Mouse (Mus musculus) neural tube, embryonic 13.5 days (tissue): ENCODE results near the gene Klhl41. TPM values are rescaled to one million over a fixed set of nuclear protein-coding genes. Genes with fewer than 3 reads are reported as not detected.

Source experiments
- ATAC-seq: fragments of 200-750 bp; cut with Nextera tagmentation; 2 replicates; pipeline ENCODE4 v1.8.0; 2017; ENCODE audit warnings: low read depth, mild to moderate bottlenecking, moderate TSS enrichment, moderate library complexity
- H3K27ac ChIP-seq: fragments of 300-500 bp; sonication (generic); replicated peaks from 2 replicates; pipeline ENCODE4 v1.5.1; 2015; ENCODE audit warnings: moderate library complexity, mild to moderate bottlenecking, inconsistent platforms
- H3K27me3 ChIP-seq: fragments of 300-500 bp; sonication (generic); 2 replicates; pipeline ENCODE4 v1.6.1; 2015; ENCODE audit warnings: mild to moderate bottlenecking, inconsistent platforms
- H3K36me3 ChIP-seq: fragments of 300-500 bp; sonication (generic); 2 replicates; pipeline ENCODE4 v1.6.1; 2015; ENCODE audit warnings: mild to moderate bottlenecking, inconsistent platforms
- H3K4me1 ChIP-seq: fragments of 300-500 bp; sonication (generic); replicated peaks from 2 replicates; pipeline ENCODE4 v1.6.1; 2015; ENCODE audit warnings: inconsistent platforms
- H3K4me2 ChIP-seq: fragments of 300-500 bp; sonication (generic); 2 replicates; pipeline ENCODE4 v1.6.1; 2015; ENCODE audit warnings: inconsistent platforms, mild to moderate bottlenecking, moderate library complexity
- H3K4me3 ChIP-seq: fragments of 300-500 bp; sonication (generic); 2 replicates; pipeline ENCODE4 v1.5.1; 2015; ENCODE audit warnings: mild to moderate bottlenecking, inconsistent platforms
- H3K9ac ChIP-seq: fragments of 300-500 bp; sonication (generic); 2 replicates; pipeline ENCODE4 v1.6.1; 2015; ENCODE audit warnings: moderate library complexity, mild to moderate bottlenecking, inconsistent platforms
- H3K9me3 ChIP-seq: fragments of 300-500 bp; sonication (generic); 2 replicates; pipeline ENCODE4 v1.6.1; 2016; ENCODE audit warnings: inconsistent platforms
- WGBS: fragments of 180-500 bp; shearing (Covaris S2); methylation state at CpG from one replicate; pipeline ENCODE4 v1.1.7; 2015; 5-methylcytosine and 5-hydroxymethylcytosine counted together
- polyA plus RNA-seq: library from polyadenylated mRNA; unstranded; fragments of >200 nt; fragmentation: Nextera tagmentation; extraction: Ambion mirVana; gene quantifications from 2 replicates; pipeline ENCODE4 v1.2.1, GENCODE M21; 2015

Klhl41 gene
- polyA plus RNA-seq, 1 experiment from 2014 or later: 0.99 TPM

GRCm38 (mm10) chr2:69690214-69690613 lies 20.3 kb downstream of the Klhl41 start:
- no peak overlapping the region for H3K4me3 ChIP-seq
- no peak overlapping the region for H3K9ac ChIP-seq
- H3K27ac ChIP-seq: no peak overlapping the region
- H3K4me2 ChIP-seq: no peak overlapping the region
- no peaks in the 10 kb centered on the region for H3K4me1 ChIP-seq
- no peaks in the 10 kb centered on the region for H3K27me3 ChIP-seq
- H3K36me3 ChIP-seq: peaks cover 80% of the 10 kb centered on the region
- 0 out of 2 replicates have a peak, but pooled peaks cover 3% of the 10 kb centered on the region for H3K9me3 ChIP-seq
- ATAC-seq: no peak
- 98% methylated on average over 3 of the region's 3 CpGs for WGBS

- H3K9me3 ChIP-seq: 0 out of 2 replicates have a peak, but pooled peaks cover 3% of the 10 kb centered on the region
- no peaks in the 10 kb centered on the region for H3K27me3 ChIP-seq
- no peak overlapping the region for H3K4me2 ChIP-seq
- 95% methylated on average over 6 of the region's 6 CpGs for WGBS
- peaks cover 77% of the 10 kb centered on the region for H3K36me3 ChIP-seq
- H3K9ac ChIP-seq: no peak overlapping the region
- no peak for ATAC-seq
- H3K4me3 ChIP-seq: no peak overlapping the region
- no peaks in the 10 kb centered on the region for H3K4me1 ChIP-seq
- no peak overlapping the region for H3K27ac ChIP-seq
Observed at GRCm38 (mm10) chr2:69690843-69691242, 20.9 kb downstream of the Klhl41 start.

GRCm38 (mm10) chr2:69693501-69693900 lies 23.6 kb downstream of the Klhl41 start:
- H3K36me3 ChIP-seq: peaks cover 79% of the 10 kb centered on the region
- no peaks in the 10 kb centered on the region for H3K4me1 ChIP-seq
- H3K9me3 ChIP-seq: peaks cover 4% of the 10 kb centered on the region; the same call in 1 of the 2 replicates
- WGBS: 93% methylated on average over 11 of the region's 11 CpGs
- no peak overlapping the region for H3K4me3 ChIP-seq
- H3K9ac ChIP-seq: no peak overlapping the region
- no peak overlapping the region for H3K27ac ChIP-seq
- ATAC-seq: no peak
- no peaks in the 10 kb centered on the region for H3K27me3 ChIP-seq
- H3K4me2 ChIP-seq: no peak overlapping the region

DNA sequence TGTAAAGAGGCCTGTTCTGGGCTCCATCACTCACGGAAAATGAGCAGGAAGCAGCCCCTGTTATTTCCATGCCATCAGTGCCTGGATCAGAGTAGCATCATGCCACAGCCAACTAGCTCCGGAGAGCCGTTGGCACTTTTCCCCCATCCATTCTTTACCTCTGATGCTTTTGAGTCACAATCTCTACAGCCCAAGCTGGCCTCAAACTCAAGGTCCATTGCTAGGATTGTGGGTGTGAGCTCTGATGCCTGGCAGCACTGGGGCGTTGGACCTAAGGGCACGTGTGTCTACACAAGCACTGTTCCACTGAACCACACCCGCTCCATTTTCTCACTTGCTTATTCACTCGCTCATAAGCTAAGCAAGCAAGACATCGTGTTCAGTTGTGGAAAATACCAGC lies 30.5 kb downstream of the Klhl41 start:
- no peak overlapping the region for H3K9ac ChIP-seq
- no peaks in the 10 kb centered on the region for H3K4me1 ChIP-seq
- H3K4me3 ChIP-seq: no peak overlapping the region
- peaks cover 81% of the 10 kb centered on the region for H3K36me3 ChIP-seq
- no peak for ATAC-seq
- peaks cover 5% of the 10 kb centered on the region; the same call in 1 of the 2 replicates for H3K9me3 ChIP-seq
- no peak overlapping the region for H3K27ac ChIP-seq
- no peaks in the 10 kb centered on the region for H3K27me3 ChIP-seq
- no peak overlapping the region for H3K4me2 ChIP-seq
- WGBS: 96% methylated on average over 8 of the region's 8 CpGs

- peaks cover 16% of the 10 kb centered on the region for H3K36me3 ChIP-seq
- 88% methylated on average over 14 of the region's 14 CpGs for whole genome bisulfite sequencing
Observed at GRCm38 (mm10) chr2:69712171-69712570, 42.3 kb downstream of the Klhl41 start.

GRCm38 (mm10) chr2:69712981-69713625 lies 43.2 kb downstream of the Klhl41 start, which contains the start of gene Fastkd1:
TSS of gene Fastkd1 (minus strand) at chr2:69713516.
- 1% methylated on average over 39 of the region's 39 CpGs for WGBS
- ATAC-seq: peak; percentile 100

More at GRCm38 (mm10) chr2:69712171-69712570, 42.3 kb downstream of the Klhl41 start:
- H3K4me2 ChIP-seq: peak overlapping the region; percentile 84
- no peak for ATAC-seq
- H3K9ac ChIP-seq: no peak overlapping the region
- no peak overlapping the region for H3K4me3 ChIP-seq
- no peaks in the 10 kb centered on the region for H3K9me3 ChIP-seq
- H3K4me1 ChIP-seq: peaks cover 10% of the 10 kb centered on the region
- no peak overlapping the region for H3K27ac ChIP-seq
- peaks cover 6% of the 10 kb centered on the region for H3K27me3 ChIP-seq

GRCm38 (mm10) chr2:69713626-69714014 lies 43.7 kb downstream of the Klhl41 start:
- Histone ChIP-seq H3K4me1 (peaks cover 10% of the 10 kb centered on the region), H3K36me3 (peaks cover 12% of the 10 kb centered on the region; the same call in 1 of the 2 replicates), H3K27me3 (peaks cover 6% of the 10 kb centered on the region), H3K9me3 (no peaks in the 10 kb centered on the region), H3K27ac (no peak overlapping the region), H3K9ac (no peak overlapping the region), H3K4me2 (peak overlapping the region; percentile 84), H3K4me3 (peak overlapping the region; percentile 66)
- 38% methylated on average over 4 of the region's 4 CpGs for WGBS
- peak; percentile 73 for ATAC-seq

More at GRCm38 (mm10) chr2:69712981-69713625, 43.2 kb downstream of the Klhl41 start, which contains the start of gene Fastkd1:
- peak within 1 kb of the TSS; percentile 84 for H3K9ac ChIP-seq
- H3K4me1 ChIP-seq: peaks cover 10% of the 10 kb centered on the region
- H3K4me3 ChIP-seq: peak within 1 kb of the TSS; percentile 66
- H3K36me3 ChIP-seq: peaks cover 12% of the 10 kb centered on the region
- H3K4me2 ChIP-seq: peak within 1 kb of the TSS; percentile 84
- H3K27ac ChIP-seq: peak within 1 kb of the TSS; percentile 30; the same call in 1 of the 2 replicates
- no peaks in the 10 kb centered on the region for H3K9me3 ChIP-seq
- H3K27me3 ChIP-seq: peaks cover 6% of the 10 kb centered on the region

DNA sequence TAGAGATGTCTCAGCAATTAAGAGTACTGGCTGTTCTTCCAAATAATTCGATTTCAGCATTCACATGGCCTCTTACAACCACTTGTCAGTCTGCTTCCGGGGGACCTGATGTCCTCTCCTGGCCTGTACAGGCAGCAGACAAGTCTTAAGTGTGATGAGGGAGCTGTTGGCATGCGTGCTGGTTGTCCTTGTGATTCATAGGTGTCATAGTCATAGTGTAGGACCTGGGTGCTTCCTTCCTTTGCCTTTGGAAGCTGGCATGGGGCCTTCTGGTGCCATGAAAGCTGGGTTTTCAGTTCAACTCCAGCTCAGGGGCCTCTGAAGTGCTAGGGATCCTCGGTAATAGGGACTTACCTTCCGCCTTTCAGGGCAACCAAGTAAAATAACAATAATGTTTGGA lies 44.2 kb downstream of the Klhl41 start:
- Histone ChIP-seq H3K27me3 (peaks cover 6% of the 10 kb centered on the region), H3K4me3 (no peak overlapping the region), H3K9me3 (no peaks in the 10 kb centered on the region), H3K4me1 (peaks cover 10% of the 10 kb centered on the region), H3K4me2 (no peak overlapping the region), H3K36me3 (peaks cover 10% of the 10 kb centered on the region; the same call in 1 of the 2 replicates), H3K9ac (no peak overlapping the region), H3K27ac (no peak overlapping the region)
- 83% methylated on average over 5 of the region's 5 CpGs for WGBS
- ATAC-seq: no peak

DNA sequence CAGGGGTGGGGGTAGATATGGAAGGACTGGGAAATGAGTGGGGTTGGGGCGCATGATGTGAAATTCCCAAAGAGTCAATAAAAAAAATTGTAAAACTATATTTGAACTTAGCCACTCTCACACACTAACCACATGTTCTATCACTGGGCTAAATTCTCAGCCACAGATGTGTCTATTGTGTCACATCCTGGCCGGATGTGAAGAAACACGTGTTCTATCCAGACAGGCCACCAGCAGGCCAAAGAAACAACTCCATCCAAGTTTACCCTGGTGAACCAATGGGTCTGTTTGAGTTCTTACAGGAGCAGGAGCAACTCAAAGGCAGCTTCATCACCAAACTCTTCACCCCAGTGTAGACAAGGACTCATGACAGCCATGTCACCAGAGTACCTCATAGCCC lies 46.6 kb downstream of the Klhl41 start:
- H3K36me3 ChIP-seq: no peaks in the 10 kb centered on the region
- H3K9me3 ChIP-seq: no peaks in the 10 kb centered on the region
- no peak overlapping the region for H3K27ac ChIP-seq
- WGBS: 81% methylated on average over 3 of the region's 3 CpGs
- peaks cover 10% of the 10 kb centered on the region for H3K4me1 ChIP-seq
- no peak overlapping the region for H3K9ac ChIP-seq
- H3K4me3 ChIP-seq: no peak overlapping the region
- H3K27me3 ChIP-seq: peaks cover 24% of the 10 kb centered on the region
- ATAC-seq: no peak
- no peak overlapping the region for H3K4me2 ChIP-seq

GRCm38 (mm10) chr2:69719121-69719520 lies 49.2 kb downstream of the Klhl41 start:
- H3K27me3 ChIP-seq: peaks cover 24% of the 10 kb centered on the region
- H3K4me3 ChIP-seq: no peak overlapping the region
- no peak overlapping the region for H3K27ac ChIP-seq
- H3K9me3 ChIP-seq: no peaks in the 10 kb centered on the region
- H3K36me3 ChIP-seq: no peaks in the 10 kb centered on the region
- peaks cover 12% of the 10 kb centered on the region for H3K4me1 ChIP-seq
- no peak for ATAC-seq
- no peak overlapping the region for H3K4me2 ChIP-seq
- WGBS: 83% methylated on average over 1 of the region's 1 CpGs
- H3K9ac ChIP-seq: no peak overlapping the region

- ATAC-seq: peak; percentile 41
- Histone ChIP-seq H3K4me3 (peak within 1 kb of the TSS; percentile 77), H3K9me3 (no peaks in the 10 kb centered on the region), H3K9ac (peak within 1 kb of the TSS; percentile 84), H3K27ac (peak within 1 kb of the TSS; percentile 91), H3K27me3 (peaks cover 18% of the 10 kb centered on the region; the same call in 1 of the 2 replicates), H3K4me1 (peaks cover 20% of the 10 kb centered on the region), H3K36me3 (no peaks in the 10 kb centered on the region), H3K4me2 (peak within 1 kb of the TSS; percentile 69)
- 6% methylated on average over 12 of the region's 12 CpGs for WGBS
Observed at GRCm38 (mm10) chr2:69722273-69722649, 52.3 kb downstream of the Klhl41 start, which contains the start of gene Ppig. TSS of gene Ppig (plus strand) at chr2:69722545.

DNA sequence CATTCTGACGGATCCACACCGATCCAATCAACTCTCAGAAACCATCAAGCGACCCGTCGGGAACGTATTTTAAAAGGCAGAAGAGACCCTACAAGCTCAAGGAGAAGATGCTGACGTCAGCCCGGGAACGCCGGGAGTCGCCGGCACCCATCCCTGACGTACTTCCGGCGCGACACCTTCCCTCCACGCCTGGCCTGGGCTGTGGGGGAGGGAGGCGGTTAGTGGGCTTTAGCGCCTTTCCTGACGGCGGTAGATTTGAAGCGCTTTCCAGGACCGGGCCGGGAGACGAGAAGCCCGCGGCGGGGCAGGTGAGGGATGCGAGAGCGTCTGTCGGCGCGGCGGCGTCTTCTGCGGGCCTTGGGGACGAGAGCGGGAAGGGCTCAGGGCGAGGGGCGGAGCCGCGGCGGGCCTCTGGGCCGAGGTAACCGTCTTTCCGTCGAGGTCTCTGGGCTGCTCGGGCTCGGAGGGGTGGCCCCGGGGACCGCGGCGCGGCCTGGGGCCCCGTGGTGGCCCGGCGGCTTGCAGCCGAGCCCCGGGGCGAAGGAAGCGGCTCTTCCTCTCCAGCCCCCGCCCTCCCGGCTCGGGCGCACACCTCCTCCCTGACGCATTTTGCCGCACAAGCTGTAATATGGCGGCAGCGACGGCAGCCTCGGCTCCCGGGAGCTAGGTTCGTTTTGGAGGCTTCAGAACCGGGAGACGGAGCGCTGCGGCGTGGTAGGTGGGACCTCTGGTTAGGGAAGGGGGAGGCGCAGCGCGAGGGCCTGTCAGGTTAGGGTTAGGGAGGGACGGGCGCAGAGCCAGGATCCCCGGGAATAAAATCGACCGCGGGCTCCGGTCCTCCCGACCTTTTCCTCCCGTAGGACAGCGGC lies 53.0 kb downstream of the Klhl41 start:
- peak overlapping the region; percentile 69 for H3K4me2 ChIP-seq

More for the DNA sequence above, 53.0 kb downstream of the Klhl41 start:
- H3K36me3 ChIP-seq: no peaks in the 10 kb centered on the region
- peaks cover 20% of the 10 kb centered on the region for H3K4me1 ChIP-seq
- no peaks in the 10 kb centered on the region for H3K9me3 ChIP-seq
- H3K27me3 ChIP-seq: peaks cover 18% of the 10 kb centered on the region; the same call in 1 of the 2 replicates
- ATAC-seq: peak; percentile 96
- peak overlapping the region; percentile 84 for H3K9ac ChIP-seq
- WGBS: under 1% methylated on average over 90 of the region's 91 CpGs
- peak overlapping the region; percentile 77 for H3K4me3 ChIP-seq
- H3K27ac ChIP-seq: peak overlapping the region; percentile 91
